ENCODE assay signal across 9 mouse cellular contexts in the genomic region with DNA sequence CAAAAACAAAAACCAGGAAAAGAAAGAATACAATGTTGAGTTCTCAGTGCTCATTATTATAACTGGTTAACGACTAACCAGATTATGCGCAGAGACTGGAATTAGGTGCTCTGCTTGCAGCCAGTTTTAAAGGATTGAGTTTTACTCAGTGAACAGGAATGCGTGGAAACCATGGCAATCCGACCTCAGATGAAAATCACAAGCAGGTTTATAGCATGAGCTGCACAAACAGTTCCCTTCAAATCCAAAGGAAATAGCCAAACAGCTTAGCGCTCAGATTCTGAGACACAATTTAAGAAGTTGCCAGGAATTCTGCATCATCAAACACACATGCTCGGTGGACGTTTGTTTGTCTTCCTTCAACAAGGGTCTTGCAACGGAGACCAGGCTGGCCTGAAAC.
"Had no signal": no experiment of that assay in that cellular context is flagged by ENCODE, and none has a peak within 500 bp of the region (broad histone marks: within the 10 kb centered on the region; RNA-seq: fewer than 3 reads in every experiment).

No protein-coding gene starts in this region.

- H3K4me2 ChIP-seq: limb, embryonic 13.5 days; midbrain, embryonic 13.5 days had no signal

- ATAC-seq: midbrain, embryonic 13.5 days had no signal

- H3K9me3 ChIP-seq: limb, embryonic 13.5 days; midbrain, embryonic 13.5 days had no signal

- H3K36me3 ChIP-seq: limb, embryonic 13.5 days; midbrain, embryonic 13.5 days had no signal

- H3K4me3 ChIP-seq: limb, embryonic 13.5 days; midbrain, embryonic 13.5 days had no signal

- H3K9ac ChIP-seq: limb, embryonic 13.5 days; liver, embryonic 14.5 days; midbrain, embryonic 13.5 days had no signal

- H3K27ac ChIP-seq: kidney, postnatal 0 days; limb, embryonic 13.5 days; liver, embryonic 14.5 days; midbrain, embryonic 13.5 days had no signal

- DNase-seq: kidney, postnatal 4 days; left cerebral cortex, postnatal 4 days; lung, adult 18-20 months; right cerebral cortex, postnatal 14 days; thymus, postnatal 4 days had no signal
